Mouse (Mus musculus): ENCODE measurements at regions not wholly inside any gene's neighbourhood (a gene's known extent, or its start where the extent isn't known, plus 50 kb on each side); places are given as distances from the start of the nearest gene placed in this dataset.

DNA sequence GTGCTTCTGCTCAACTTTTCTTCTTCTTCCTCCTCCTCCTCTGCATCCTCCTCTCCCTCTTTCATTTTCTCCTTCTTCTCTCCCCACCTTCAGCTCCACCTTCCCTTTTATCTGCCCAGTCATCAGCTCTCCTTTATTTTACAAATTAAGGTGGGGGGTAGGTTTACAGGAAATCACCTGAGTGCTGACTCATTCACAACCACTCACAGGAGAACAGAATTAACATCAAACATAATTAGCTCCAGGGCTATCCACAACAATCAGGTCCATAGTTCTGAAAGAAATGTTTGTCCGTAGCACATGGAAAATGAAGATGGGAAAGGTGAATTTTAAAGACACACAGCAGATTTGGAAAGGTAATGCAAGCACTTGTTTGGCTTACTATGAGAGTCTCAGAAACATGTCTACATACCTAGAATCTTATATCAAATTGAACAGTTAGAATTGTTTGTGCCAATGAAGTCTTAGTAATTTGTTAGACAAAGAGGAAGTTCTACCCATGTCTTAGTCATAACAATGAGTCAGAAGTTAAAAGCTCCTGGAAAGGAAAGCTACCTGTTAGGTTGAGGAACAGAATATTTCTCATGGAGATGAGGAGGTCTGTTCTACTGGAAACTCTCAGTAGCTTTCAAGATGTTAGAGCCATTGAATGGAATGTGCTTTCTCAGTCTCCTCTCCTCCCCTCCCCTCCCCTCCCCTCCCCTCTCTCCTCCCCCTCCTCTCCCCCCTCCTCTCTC lies 108.8 kb upstream of the Tgfbr2 start:
- no peak for DNase-seq (ENCODE audit: low spot score)

DNA sequence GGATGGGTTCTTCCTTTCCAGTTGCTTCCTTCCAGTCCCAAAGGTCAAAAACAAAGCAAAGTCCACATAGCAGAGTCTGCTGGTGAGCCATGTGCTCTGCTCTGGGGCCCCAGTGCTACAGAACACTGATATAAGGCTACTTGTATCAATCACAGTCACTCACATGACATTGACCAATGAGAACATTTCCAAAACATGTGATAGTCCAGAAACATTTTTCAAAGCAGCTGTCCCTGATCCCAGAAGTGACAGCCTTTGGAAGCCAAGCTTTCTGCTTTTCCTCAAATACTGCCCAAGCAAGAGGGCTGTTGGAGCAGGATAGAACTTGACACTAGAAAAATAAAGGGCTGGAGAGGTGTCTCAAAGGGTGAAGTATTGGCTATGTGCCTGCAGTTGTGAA lies 106.5 kb upstream of the Tgfbr2 start:
- no peak for DNase-seq (ENCODE audit: low spot score)

- no peak for DNase-seq (ENCODE audit: low spot score)
Measured at GRCm38 (mm10) chr9:116280146-116280545, 105.0 kb upstream of the Tgfbr2 start.

GRCm38 (mm10) chr9:116278862-116279261 lies 103.7 kb upstream of the Tgfbr2 start:
- DNase-seq (ENCODE audit: low spot score): no peak

DNA sequence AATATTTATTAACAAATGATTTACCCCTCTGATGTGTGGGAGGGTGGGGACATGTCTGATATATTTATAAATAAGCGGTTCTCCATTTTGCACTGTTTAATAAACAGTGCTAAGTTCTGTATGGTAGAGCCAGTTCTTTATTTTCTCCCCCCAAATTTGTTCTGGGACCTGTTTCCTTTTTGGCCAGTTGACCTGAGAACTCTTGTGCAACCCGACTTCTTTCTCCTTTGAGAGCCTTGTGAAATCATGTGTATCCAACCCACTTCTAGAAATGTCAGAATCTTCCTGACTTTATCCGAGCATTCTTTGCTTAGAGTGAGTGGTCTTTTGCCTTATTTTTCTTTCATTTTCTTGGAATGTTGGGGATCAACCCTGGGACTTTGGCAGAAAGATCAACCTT lies 102.6 kb upstream of the Tgfbr2 start:
- no peak for DNase-seq (ENCODE audit: low spot score)

GRCm38 (mm10) chr9:116276141-116276540 lies 101.0 kb upstream of the Tgfbr2 start:
- no peak for DNase-seq (ENCODE audit: low spot score)

DNA sequence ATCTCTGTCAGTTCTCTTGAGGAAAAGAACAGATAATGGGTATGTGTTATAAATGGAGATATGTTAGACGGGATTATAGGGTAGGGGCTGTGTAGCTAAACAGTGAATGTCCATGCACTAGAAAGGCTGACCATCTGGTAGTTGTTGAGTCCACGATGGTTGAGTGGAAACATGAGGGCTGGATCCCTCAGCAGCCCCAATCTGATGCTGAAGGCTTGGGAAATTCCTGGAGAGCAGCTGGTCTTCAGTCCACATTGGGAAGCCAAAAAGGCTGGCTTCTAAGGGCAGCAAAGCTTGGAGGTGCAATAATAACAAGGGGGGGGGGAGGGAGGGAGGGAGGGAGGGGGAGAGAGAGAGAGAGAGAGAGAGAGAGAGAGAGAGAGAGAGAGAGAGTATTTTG lies 97.3 kb upstream of the Tgfbr2 start:
- DNase-seq (ENCODE audit: low spot score): no peak

- no peak for DNase-seq (ENCODE audit: low spot score)
Measured at GRCm38 (mm10) chr9:116270417-116270828, 95.3 kb upstream of the Tgfbr2 start.

- DNase-seq (ENCODE audit: low spot score): no peak
Measured at GRCm38 (mm10) chr9:116267411-116267810, 92.3 kb upstream of the Tgfbr2 start.

GRCm38 (mm10) chr9:116263833-116264232 lies 88.7 kb upstream of the Tgfbr2 start:
- DNase-seq (ENCODE audit: low spot score): no peak

GRCm38 (mm10) chr9:116259569-116259968 lies 84.4 kb upstream of the Tgfbr2 start:
- DNase-seq (ENCODE audit: low spot score): no peak

DNA sequence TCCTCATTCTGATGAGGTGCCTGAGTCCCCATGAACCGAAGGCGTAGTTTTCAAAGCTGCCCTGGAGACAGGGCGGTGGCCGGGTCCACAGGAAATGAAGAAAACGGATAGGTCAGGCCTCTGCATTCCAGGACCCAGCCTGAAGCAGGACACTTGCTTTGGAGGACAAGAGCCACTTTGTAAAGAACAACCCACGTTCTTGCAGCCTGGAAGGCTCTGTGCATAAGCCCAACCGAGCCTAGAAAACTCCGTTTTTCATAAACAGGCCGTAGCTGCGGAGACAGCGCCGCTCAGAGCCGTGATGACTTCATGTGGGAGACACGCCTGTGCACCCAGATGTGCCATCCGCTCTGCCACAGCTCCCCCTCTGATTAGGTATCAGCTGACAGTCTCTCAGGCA lies 78.4 kb upstream of the Tgfbr2 start:
- DNase-seq (ENCODE audit: low spot score): no peak

- DNase-seq (ENCODE audit: low spot score): no peak
Measured at GRCm38 (mm10) chr9:116252788-116253187, 77.6 kb upstream of the Tgfbr2 start.

DNA sequence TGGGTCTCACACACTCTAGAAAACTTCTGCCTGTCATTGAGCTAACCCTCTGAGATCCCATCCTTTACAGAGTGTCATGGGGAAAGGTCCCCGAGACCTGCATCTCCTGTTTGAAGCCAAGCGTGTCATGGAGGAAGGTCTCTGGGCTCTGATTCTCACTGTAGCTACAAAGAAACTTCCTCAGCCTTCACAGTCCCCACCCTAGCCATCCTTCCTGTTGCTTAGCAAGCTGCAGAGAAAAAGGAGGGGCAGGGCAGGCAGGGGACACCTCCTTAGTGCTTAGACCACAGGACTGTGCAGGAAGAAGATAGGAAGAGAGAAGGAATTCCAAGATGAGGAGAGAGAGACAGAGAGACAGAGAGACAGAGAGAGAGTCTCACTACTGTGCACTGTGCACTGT lies 74.6 kb upstream of the Tgfbr2 start:
- no peak for DNase-seq (ENCODE audit: low spot score)

DNA sequence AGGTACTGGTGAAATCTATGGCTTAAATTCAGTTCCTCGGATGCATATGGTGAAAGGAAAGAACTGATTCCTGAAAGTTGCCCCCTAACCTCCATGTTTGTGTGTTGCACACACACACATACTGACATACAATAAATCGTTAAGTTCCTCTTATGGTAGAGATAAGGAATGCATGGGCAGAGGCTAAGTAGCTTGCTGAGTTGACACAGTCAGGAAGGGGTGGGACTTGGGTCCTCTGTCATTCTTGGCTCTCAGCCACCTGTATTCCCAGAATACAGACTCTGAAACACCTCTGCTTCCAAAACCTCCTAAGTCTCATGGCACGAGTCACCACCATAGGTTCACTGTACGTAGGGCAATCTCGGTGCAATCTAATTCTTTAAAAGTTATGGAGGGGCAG lies 70.0 kb upstream of the Tgfbr2 start:
- DNase-seq (ENCODE audit: low spot score): no peak

DNA sequence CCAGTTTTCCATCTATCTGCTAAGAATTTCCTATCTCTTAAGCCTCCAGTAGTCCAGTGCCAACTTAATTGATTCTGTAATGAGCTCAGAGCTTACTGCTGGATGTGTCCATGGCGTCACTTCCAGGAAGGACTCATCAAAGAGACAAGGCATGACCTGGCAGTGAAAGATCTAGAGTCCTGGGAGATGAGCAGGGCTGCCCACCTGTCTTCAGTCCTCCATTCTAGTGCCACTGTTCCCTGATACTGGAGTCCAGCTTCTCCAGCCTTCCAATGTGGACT lies 69.4 kb upstream of the Tgfbr2 start:
- DNase-seq (ENCODE audit: low spot score): no peak

DNA sequence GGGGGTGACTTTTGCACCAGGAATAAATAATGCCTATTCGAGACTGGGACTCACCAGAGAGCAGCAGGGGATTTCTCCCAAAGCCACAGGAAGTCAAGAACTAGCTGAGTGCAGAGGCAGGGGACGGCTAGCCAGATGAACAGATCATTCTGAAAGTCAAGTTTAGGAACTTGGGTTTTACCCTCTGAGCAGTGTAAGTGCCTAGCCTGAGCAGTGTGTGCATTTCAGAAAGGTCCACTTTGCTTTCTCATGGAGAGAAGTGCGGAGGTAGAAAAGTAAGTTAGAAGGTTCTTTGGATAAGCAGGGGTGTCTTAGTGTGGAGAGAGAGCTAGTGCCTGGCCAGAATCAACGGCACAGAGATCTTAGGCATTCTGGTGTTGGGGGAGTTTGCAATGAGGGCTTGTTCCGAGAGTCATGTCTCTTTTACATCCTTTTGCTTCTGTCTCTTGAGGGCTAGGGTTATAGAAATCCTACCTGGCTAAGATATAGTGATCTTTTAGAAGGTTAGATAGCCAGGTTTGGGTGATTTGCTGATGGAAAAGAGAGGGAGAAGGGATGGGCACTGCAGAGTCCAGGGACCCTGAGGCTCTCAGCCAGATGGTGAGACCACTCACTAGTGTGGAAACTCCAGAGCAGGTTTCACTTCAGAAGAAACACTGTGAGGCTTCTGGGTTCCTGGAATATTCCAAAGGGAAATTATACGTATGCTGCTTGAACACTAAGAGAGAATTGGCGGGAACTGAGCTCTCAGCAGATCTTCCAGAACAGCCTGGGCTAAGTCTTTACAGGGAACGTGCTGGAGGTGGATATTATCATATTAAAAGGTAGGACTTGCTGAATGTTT lies 68.8 kb upstream of the Tgfbr2 start:
- DNase-seq (ENCODE audit: low spot score): no peak

- DNase-seq (ENCODE audit: low spot score): no peak
Measured at GRCm38 (mm10) chr9:116241933-116242526, 66.9 kb upstream of the Tgfbr2 start.

DNA sequence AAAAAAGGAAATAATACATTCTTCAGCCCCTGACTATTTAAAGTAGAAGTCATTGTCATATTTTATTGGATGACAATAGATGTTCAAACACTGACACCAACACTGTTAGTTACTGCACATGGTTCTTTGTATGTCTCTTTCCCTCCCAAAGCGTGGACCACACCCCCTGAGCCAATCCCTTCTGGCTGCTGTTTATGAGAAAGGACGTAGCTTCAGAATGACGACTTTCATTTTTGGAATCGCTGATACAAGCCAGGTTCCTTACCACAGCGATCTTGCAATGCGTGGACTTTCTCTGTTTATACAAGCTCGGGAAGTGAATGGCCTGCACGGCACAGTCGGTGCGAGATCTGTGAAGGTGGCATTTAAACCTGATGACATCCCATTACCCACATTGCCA lies 66.1 kb upstream of the Tgfbr2 start:
- DNase-seq (ENCODE audit: low spot score): no peak

- no peak for DNase-seq (ENCODE audit: low spot score)
Measured at GRCm38 (mm10) chr9:116236836-116237235, 61.7 kb upstream of the Tgfbr2 start.

DNA sequence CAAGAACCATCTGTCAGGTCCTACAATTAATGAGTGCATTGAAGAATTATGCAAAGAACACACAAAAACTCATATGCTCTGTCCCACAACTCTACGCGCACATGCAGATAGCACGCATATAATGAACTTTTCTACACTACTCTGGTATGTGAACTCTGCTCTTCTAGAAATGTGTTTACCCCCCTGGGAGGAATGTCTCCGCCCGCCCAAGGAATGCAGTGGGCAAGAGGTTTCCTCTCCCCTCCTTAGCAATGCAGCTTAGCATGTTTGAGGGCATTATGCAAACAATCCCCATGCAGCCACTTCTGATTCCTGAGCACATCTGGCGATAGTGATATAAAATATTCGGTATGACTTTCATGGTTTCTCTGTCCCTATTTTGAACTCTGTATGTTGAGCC lies 59.0 kb upstream of the Tgfbr2 start:
- no peak for DNase-seq (ENCODE audit: low spot score)

- DNase-seq (ENCODE audit: low spot score): no peak
Measured at GRCm38 (mm10) chr9:116232386-116232785, 57.2 kb upstream of the Tgfbr2 start.

All from MN1 (cell line).